Mouse (Mus musculus) forelimb bud, embryonic 11.5 days (tissue): Measurements from ENCODE around the gene Kcnma1.

Experiments
- DNase-seq: peaks from one replicate; pipeline ENCODE4 v3.0.0-alpha.2; 2012; ENCODE audit warnings: low read depth, low spot score

Kcnma1 gene

GRCm38 (mm10) chr14:23966471-23966870, 47.8 kb downstream of the Kcnma1 start:
- DNase-seq, result no peak

GRCm38 (mm10) chr14:23959061-23959460, 55.2 kb downstream of the Kcnma1 start:
- no peak for DNase-seq

GRCm38 (mm10) chr14:23957270-23957669, 57.0 kb downstream of the Kcnma1 start:
- DNase-seq, result no peak

- no peak for DNase-seq
Observed at GRCm38 (mm10) chr14:23943876-23944275, 70.4 kb downstream of the Kcnma1 start.

- DNase-seq, result no peak
Observed at GRCm38 (mm10) chr14:23943152-23943551, 71.1 kb downstream of the Kcnma1 start.

GRCm38 (mm10) chr14:23942103-23942502, 72.2 kb downstream of the Kcnma1 start:
- no peak for DNase-seq

- DNase-seq, result no peak
Observed at GRCm38 (mm10) chr14:23935016-23935415, 79.3 kb downstream of the Kcnma1 start.

- DNase-seq, result no peak
Observed at GRCm38 (mm10) chr14:23931671-23932071, 82.6 kb downstream of the Kcnma1 start.

GRCm38 (mm10) chr14:23929168-23929567, 85.1 kb downstream of the Kcnma1 start:
- DNase-seq, result no peak

GRCm38 (mm10) chr14:23923356-23923755, 90.9 kb downstream of the Kcnma1 start:
- DNase-seq, result no peak

GRCm38 (mm10) chr14:23922755-23923154, 91.5 kb downstream of the Kcnma1 start:
- no peak for DNase-seq

- DNase-seq, result no peak
Observed at GRCm38 (mm10) chr14:23911108-23911629, 103.1 kb downstream of the Kcnma1 start.

- DNase-seq, result no peak
Observed at GRCm38 (mm10) chr14:23908564-23908963, 105.7 kb downstream of the Kcnma1 start.

GRCm38 (mm10) chr14:23902636-23903279, 111.5 kb downstream of the Kcnma1 start:
- peak; percentile 46 for DNase-seq

GRCm38 (mm10) chr14:23899462-23899861, 114.8 kb downstream of the Kcnma1 start:
- DNase-seq, result no peak

GRCm38 (mm10) chr14:23897815-23898214, 116.5 kb downstream of the Kcnma1 start:
- no peak for DNase-seq

- no peak for DNase-seq
Observed at GRCm38 (mm10) chr14:23896036-23896435, 118.3 kb downstream of the Kcnma1 start.

- DNase-seq, result no peak
Observed at GRCm38 (mm10) chr14:23886112-23886511, 128.2 kb downstream of the Kcnma1 start.

GRCm38 (mm10) chr14:23885539-23885938, 128.8 kb downstream of the Kcnma1 start:
- DNase-seq, result no peak

- no peak for DNase-seq
Observed at GRCm38 (mm10) chr14:23885071-23885470, 129.2 kb downstream of the Kcnma1 start.

- DNase-seq, result no peak
Observed at GRCm38 (mm10) chr14:23882001-23882400, 132.3 kb downstream of the Kcnma1 start.

GRCm38 (mm10) chr14:23879331-23879730, 135.0 kb downstream of the Kcnma1 start:
- DNase-seq, result no peak

- no peak for DNase-seq
Observed at GRCm38 (mm10) chr14:23877561-23877960, 136.7 kb downstream of the Kcnma1 start.

GRCm38 (mm10) chr14:23874545-23874944, 139.7 kb downstream of the Kcnma1 start:
- no peak for DNase-seq
